Mouse (Mus musculus) limb, embryonic 11.5 days (tissue): ENCODE results near the gene Cs. TPM values are rescaled to one million over a fixed set of nuclear protein-coding genes. Genes with fewer than 3 reads are reported as not detected.

Experiments
- ATAC-seq: fragments of 200-750 bp; cut with Nextera tagmentation; 2 replicates; pipeline ENCODE4 v1.8.0; 2017; ENCODE audit warnings: low read depth; ENCODE audit not compliant: insufficient number of reproducible peaks, low FRiP score, low TSS enrichment
- DNase-seq: peaks from one replicate; pipeline ENCODE4 v3.0.0-alpha.2; 2015; ENCODE audit warnings: low spot score
- H3K27ac ChIP-seq: fragments of 300-500 bp; sonication (generic); replicated peaks from 2 replicates; pipeline ENCODE4 v1.5.1; 2014; ENCODE audit warnings: low read depth, mild to moderate bottlenecking, low read length
- H3K27me3 ChIP-seq: fragments of 300-500 bp; sonication (generic); 2 replicates; pipeline ENCODE4 v1.6.1; 2014; ENCODE audit warnings: mild to moderate bottlenecking, low read length, mixed read lengths; ENCODE audit not compliant: control insufficient read depth, insufficient read depth
- H3K36me3 ChIP-seq: fragments of 300-500 bp; sonication (generic); 2 replicates; pipeline ENCODE4 v1.6.1; 2014; ENCODE audit warnings: mild to moderate bottlenecking, low read length, moderate library complexity, mixed read lengths; ENCODE audit not compliant: control insufficient read depth, insufficient read depth
- H3K4me1 ChIP-seq: fragments of 300-500 bp; sonication (generic); 2 replicates; pipeline ENCODE4 v1.6.1; 2014; ENCODE audit warnings: low read length, mixed read lengths; ENCODE audit not compliant: control insufficient read depth, insufficient read depth
- H3K4me2 ChIP-seq: fragments of 300-500 bp; sonication (generic); 2 replicates; pipeline ENCODE4 v1.6.1; 2014; ENCODE audit warnings: low read depth, mild to moderate bottlenecking, moderate library complexity; ENCODE audit not compliant: severe bottlenecking
- H3K4me3 ChIP-seq: fragments of 300-500 bp; sonication (generic); 2 replicates; pipeline ENCODE4 v1.5.1; 2014; ENCODE audit warnings: low read depth, low read length
- H3K9ac ChIP-seq: fragments of 300-500 bp; sonication (generic); 2 replicates; pipeline ENCODE4 v1.6.1; 2014; ENCODE audit warnings: mild to moderate bottlenecking, low read length
- H3K9me3 ChIP-seq: fragments of 300-500 bp; sonication (generic); 2 replicates; pipeline ENCODE4 v1.6.1; 2016; ENCODE audit warnings: low read length; ENCODE audit not compliant: control insufficient read depth
- WGBS: fragments of 180-500 bp; shearing (Covaris S2); extraction: QIAGEN DNeasy Blood & Tissue Kit; methylation state at CpG from one replicate; pipeline ENCODE4 v1.1.7; 2014; 5-methylcytosine and 5-hydroxymethylcytosine counted together
- polyA plus RNA-seq: library from polyadenylated mRNA; unstranded; fragments of >200 nt; fragmentation: Nextera tagmentation; extraction: Ambion mirVana; gene quantifications from 2 replicates; pipeline ENCODE4 v1.2.1, GENCODE M21; 2014

Cs gene
- polyA plus RNA-seq, 1 experiment from 2014 or later, result 231 TPM

- 20% methylated on average over 19 of the region's 19 CpGs for WGBS
- H3K4me1 ChIP-seq, result no peaks in the 10 kb centered on the region; the same call in 1 of the 2 replicates
- H3K4me3 ChIP-seq, result peak overlapping the region; percentile 66
- H3K9me3 ChIP-seq, result no peaks in the 10 kb centered on the region
- H3K27me3 ChIP-seq, result no peaks in the 10 kb centered on the region
- ATAC-seq, result no peak
- H3K36me3 ChIP-seq, result peaks cover 7% of the 10 kb centered on the region; the same call in 1 of the 2 replicates
- H3K4me2 ChIP-seq, result peak overlapping the region; percentile 84
- H3K9ac ChIP-seq, result peak overlapping the region; percentile 65
- no peak for DNase-seq
- no peak overlapping the region for H3K27ac ChIP-seq
These were observed 30.4 kb downstream of the Cs start for GRCm38 (mm10) chr10:128367899-128368401.

GRCm38 (mm10) chr10:128368402-128369217 is 31.1 kb downstream of the Cs start, which contains the start of gene Coq10a:
Coq10a (minus strand) TSS chr10:128368997.
- peak; percentile 93 for ATAC-seq
- H3K9ac ChIP-seq, result peak within 1 kb of the TSS; percentile 65
- H3K9me3 ChIP-seq, result no peaks in the 10 kb centered on the region
- H3K4me1 ChIP-seq, result no peaks in the 10 kb centered on the region; the same call in 1 of the 2 replicates
- peak within 1 kb of the TSS; percentile 66 for H3K4me3 ChIP-seq
- peak within 1 kb of the TSS; percentile 84 for H3K4me2 ChIP-seq
- DNase-seq, result peak; percentile 88
- WGBS, result under 1% methylated on average over 87 of the region's 87 CpGs
- peaks cover 1% of the 10 kb centered on the region; the same call in 1 of the 2 replicates for H3K36me3 ChIP-seq
- H3K27ac ChIP-seq, result peak within 1 kb of the TSS; percentile 79
- no peaks in the 10 kb centered on the region for H3K27me3 ChIP-seq

- WGBS, result 9% methylated on average over 9 of the region's 9 CpGs
- peak overlapping the region; percentile 84 for H3K4me2 ChIP-seq
- no peaks in the 10 kb centered on the region for H3K9me3 ChIP-seq
- peak overlapping the region; percentile 79 for H3K27ac ChIP-seq
- DNase-seq, result no peak
- peak overlapping the region; percentile 66 for H3K4me3 ChIP-seq
- no peaks in the 10 kb centered on the region for H3K27me3 ChIP-seq
- no peaks in the 10 kb centered on the region; the same call in 1 of the 2 replicates for H3K4me1 ChIP-seq
- no peak for ATAC-seq
- no peaks in the 10 kb centered on the region; the same call in 1 of the 2 replicates for H3K36me3 ChIP-seq
- peak overlapping the region; percentile 65 for H3K9ac ChIP-seq
These were observed 31.6 kb downstream of the Cs start for GRCm38 (mm10) chr10:128369218-128369543.

- Histone ChIP-seq H3K27ac (no peak overlapping the region), H3K4me2 (peak overlapping the region; percentile 84), H3K36me3 (no peaks in the 10 kb centered on the region; the same call in 1 of the 2 replicates), H3K9me3 (no peaks in the 10 kb centered on the region), H3K27me3 (no peaks in the 10 kb centered on the region), H3K9ac (peak overlapping the region; percentile 65; the same call in 1 of the 2 replicates), H3K4me3 (peak overlapping the region; percentile 66; the same call in 1 of the 2 replicates), H3K4me1 (no peaks in the 10 kb centered on the region; the same call in 1 of the 2 replicates)
- DNase-seq (no peak), ATAC-seq (no peak)
- 83% methylated on average over 6 of the region's 6 CpGs for WGBS
These were observed 32.1 kb downstream of the Cs start for GRCm38 (mm10) chr10:128369599-128369998.

GRCm38 (mm10) chr10:128370021-128370420 is 32.5 kb downstream of the Cs start:
- H3K9me3 ChIP-seq, result no peaks in the 10 kb centered on the region
- DNase-seq (no peak), ATAC-seq (no peak)
- no peak overlapping the region for H3K27ac ChIP-seq
- H3K9ac ChIP-seq, result no peak overlapping the region
- no peak overlapping the region for H3K4me3 ChIP-seq
- WGBS, result 63% methylated on average over 6 of the region's 6 CpGs
- no peaks in the 10 kb centered on the region; the same call in 1 of the 2 replicates for H3K36me3 ChIP-seq
- H3K4me1 ChIP-seq, result no peaks in the 10 kb centered on the region; the same call in 1 of the 2 replicates
- H3K27me3 ChIP-seq, result no peaks in the 10 kb centered on the region
- no peak overlapping the region for H3K4me2 ChIP-seq

- Histone ChIP-seq H3K27me3 (no peaks in the 10 kb centered on the region), H3K27ac (no peak overlapping the region), H3K4me1 (no peaks in the 10 kb centered on the region; the same call in 1 of the 2 replicates), H3K9me3 (no peaks in the 10 kb centered on the region), H3K4me3 (no peak overlapping the region), H3K36me3 (no peaks in the 10 kb centered on the region), H3K4me2 (no peak overlapping the region), H3K9ac (no peak overlapping the region; the same call in 1 of the 2 replicates)
- 35% methylated on average over 4 of the region's 4 CpGs for WGBS
- ATAC-seq, result no peak
- DNase-seq, result no peak
These were observed 33.1 kb downstream of the Cs start for GRCm38 (mm10) chr10:128370601-128371000.

- Histone ChIP-seq H3K4me2 (no peak overlapping the region), H3K27ac (no peak overlapping the region), H3K36me3 (no peaks in the 10 kb centered on the region), H3K27me3 (no peaks in the 10 kb centered on the region), H3K9ac (no peak overlapping the region), H3K4me1 (peaks cover 6% of the 10 kb centered on the region; the same call in 1 of the 2 replicates), H3K9me3 (no peaks in the 10 kb centered on the region), H3K4me3 (no peak overlapping the region)
- DNase-seq (no peak), ATAC-seq (no peak)
- 84% methylated on average over 5 of the region's 5 CpGs for WGBS
These were observed 34.6 kb downstream of the Cs start for GRCm38 (mm10) chr10:128372142-128372541.

GRCm38 (mm10) chr10:128372989-128373748 is 35.6 kb downstream of the Cs start:
- no peak for ATAC-seq
- no peaks in the 10 kb centered on the region for H3K9me3 ChIP-seq
- 84% methylated on average over 6 of the region's 6 CpGs for WGBS
- no peak overlapping the region for H3K4me2 ChIP-seq
- H3K4me3 ChIP-seq, result no peak overlapping the region
- no peak overlapping the region for H3K27ac ChIP-seq
- no peaks in the 10 kb centered on the region; the same call in 1 of the 2 replicates for H3K36me3 ChIP-seq
- H3K9ac ChIP-seq, result no peak overlapping the region
- H3K27me3 ChIP-seq, result no peaks in the 10 kb centered on the region
- peaks cover 10% of the 10 kb centered on the region; the same call in 1 of the 2 replicates for H3K4me1 ChIP-seq
- no peak for DNase-seq
